Mouse (Mus musculus) adrenal gland, postnatal 0 days (tissue): ENCODE results near the gene Zscan2. TPM values are rescaled to one million over a fixed set of nuclear protein-coding genes. Genes with fewer than 3 reads are reported as not detected.

Experiments
- polyA plus RNA-seq: library from polyadenylated mRNA; unstranded; fragments of >200 nt; fragmentation: Nextera tagmentation; extraction: Ambion mirVana; gene quantifications from 2 replicates; pipeline ENCODE4 v1.2.1, GENCODE M21; 2015

Zscan2 gene
- polyA plus RNA-seq: 1.4 and 1.9 TPM in 2 replicates

GRCm38 (mm10) chr7:80860729-80861274, at the start of gene Zscan2:
Gene Zscan2, plus strand, starts transcription at chr7:80860920.

DNA sequence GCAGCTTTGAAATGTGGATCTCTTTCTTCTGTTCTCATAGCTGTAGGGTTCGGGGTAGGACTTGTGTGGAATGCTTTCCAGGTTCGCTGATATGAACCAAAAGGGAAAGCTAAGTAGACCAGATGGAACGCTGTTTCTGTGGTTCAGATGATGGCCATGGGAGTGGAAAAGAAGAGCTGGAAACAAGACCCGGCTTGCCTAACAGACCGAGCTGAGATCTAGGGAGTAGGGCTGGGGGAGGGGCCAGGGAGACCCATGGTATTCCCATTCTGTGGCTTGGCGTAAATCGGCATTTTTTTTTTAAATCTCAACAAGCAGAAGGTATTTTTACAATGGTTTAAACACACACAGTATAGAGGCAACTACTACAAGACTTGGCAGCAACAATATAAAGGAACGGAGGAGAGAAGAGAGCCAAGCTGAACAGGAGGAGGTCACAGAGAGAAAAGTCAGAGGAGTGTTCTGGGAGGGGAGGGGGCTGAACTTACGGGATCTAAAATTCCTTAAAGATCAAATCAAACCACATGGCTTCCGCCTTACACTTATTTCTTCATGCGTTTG, 34.8 kb upstream of the Zscan2 start, which contains the start of gene Iqgap1:
TSS of gene Iqgap1 (minus strand) at position 132 of the 561 bp plus-strand sequence.

DNA sequence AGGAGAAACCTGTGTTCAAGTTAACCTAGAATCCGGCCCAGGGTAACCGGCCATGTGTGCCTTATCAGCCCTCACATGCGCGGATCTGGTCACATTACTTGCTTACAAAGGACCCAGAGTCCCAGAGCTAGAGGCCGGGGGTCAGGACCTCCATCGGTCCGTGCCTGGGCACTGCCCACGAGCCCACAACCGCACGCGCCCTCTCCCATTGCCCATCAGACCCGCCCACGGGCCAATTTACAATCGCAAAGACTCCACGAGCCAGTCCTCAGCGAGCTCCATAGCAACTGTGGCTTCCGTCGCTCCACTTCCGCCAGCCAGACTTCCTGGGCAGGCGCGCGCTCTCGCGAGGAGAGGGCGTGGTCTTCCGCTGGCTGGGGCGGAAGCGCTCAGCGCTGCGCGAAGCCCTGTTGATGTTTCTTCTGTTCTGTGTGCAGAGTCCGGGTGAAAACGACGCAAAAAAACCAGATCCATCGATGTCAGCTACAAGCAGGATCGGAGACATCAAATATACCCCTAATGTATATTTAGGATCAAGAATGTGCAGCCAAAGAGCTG, 40.3 kb downstream of the Zscan2 start, which contains the start of gene Wdr73:
TSS of gene Wdr73 (minus strand) at position 326 of the 558 bp plus-strand sequence.

GRCm38 (mm10) chr7:80904921-80905515, 44.3 kb downstream of the Zscan2 start, which contains the start of gene Nmb:
Gene Nmb, minus strand, starts transcription at chr7:80905076.

Other genes with a start within 250 kb of the Zscan2 start
- gene Crtc3, start 172.0 kb upstream of the Zscan2 start, polyA plus RNA-seq: 20.7 and 27.6 TPM in 2 replicates
- gene Iqgap1, start 34.9 kb upstream of the Zscan2 start, polyA plus RNA-seq: 30.3 and 38.1 TPM in 2 replicates
- 26.1 and 29.0 TPM in 2 replicates for gene Wdr73, start 40.3 kb downstream of the Zscan2 start, polyA plus RNA-seq
- 5.8 and 9.8 TPM in 2 replicates for gene Nmb, start 44.2 kb downstream of the Zscan2 start, polyA plus RNA-seq
- 222 and 224 TPM in 2 replicates for gene Sec11a, start 86.9 kb downstream of the Zscan2 start, polyA plus RNA-seq
- 7.1 and 9.6 TPM in 2 replicates for gene Zfp592, start 132.8 kb downstream of the Zscan2 start, polyA plus RNA-seq
- 0.22 TPM in 1 of 2 replicates, not detected in the other for gene Alpk3, start 196.7 kb downstream of the Zscan2 start, polyA plus RNA-seq